Mouse (Mus musculus): Measurements from ENCODE around the gene Bcl2l2. TPM values are rescaled to one million over a fixed set of nuclear protein-coding genes. Genes with fewer than 3 reads are reported as not detected.

Gene Bcl2l2
- total and polyA plus RNA-seq, 3 experiments, result 12.5 to 18.8 TPM; not detected in 1

Other genes with a start within 250 kb of the Bcl2l2 start
- not detected in 2 replicates for gene Gm17606, start 242.4 kb upstream of the Bcl2l2 start, total RNA-seq (2012; rRNA removed)
- gene Gm17606, start 242.4 kb upstream of the Bcl2l2 start, polyA plus RNA-seq (2012; ENCODE audit: insufficient read depth in 1 of 2, insufficient read length in 2 of 2, low read depth in 1 of 2, low replicate concordance in 2 of 2, missing spikeins in 1 of 2), result under 1 TPM in 1 of 2 experiments, not detected in 1; 0.99 TPM
- gene Cdh24, start 242.0 kb upstream of the Bcl2l2 start, total RNA-seq (2012; rRNA removed), result 0.89 and 0.92 TPM in 2 replicates
- gene Cdh24, start 242.0 kb upstream of the Bcl2l2 start, polyA plus RNA-seq (2012; ENCODE audit: insufficient read depth in 1 of 2, insufficient read length in 2 of 2, low read depth in 1 of 2, low replicate concordance in 2 of 2, missing spikeins in 1 of 2), result 1 to 10 TPM in 1 of 2 experiments, not detected in 1; 5.8 TPM
- 44.2 and 47.0 TPM in 2 replicates for gene 1700123O20Rik, start 197.2 kb upstream of the Bcl2l2 start, total RNA-seq (2012; rRNA removed)
- 10 to 100 TPM in 1 of 2 experiments, not detected in 1; 72.8 TPM for gene 1700123O20Rik, start 197.2 kb upstream of the Bcl2l2 start, polyA plus RNA-seq (2012; ENCODE audit: insufficient read depth in 1 of 2, insufficient read length in 2 of 2, low read depth in 1 of 2, low replicate concordance in 2 of 2, missing spikeins in 1 of 2)
- 110 and 115 TPM in 2 replicates for gene Acin1, start 196.4 kb upstream of the Bcl2l2 start, total RNA-seq (2012; rRNA removed)
- gene Acin1, start 196.4 kb upstream of the Bcl2l2 start, polyA plus RNA-seq (2012; ENCODE audit: insufficient read depth in 1 of 2, insufficient read length in 2 of 2, low read depth in 1 of 2, low replicate concordance in 2 of 2, missing spikeins in 1 of 2), result 100 to 1,000 TPM; 103 to 248 TPM
- gene Gm29776, start 184.5 kb upstream of the Bcl2l2 start, total RNA-seq (2012; rRNA removed), result not detected in 2 replicates
- not detected for gene Gm29776, start 184.5 kb upstream of the Bcl2l2 start, polyA plus RNA-seq (2012; ENCODE audit: insufficient read depth in 1 of 2, insufficient read length in 2 of 2, low read depth in 1 of 2, low replicate concordance in 2 of 2, missing spikeins in 1 of 2)
- not detected in 2 replicates for gene Cebpe, start 171.2 kb upstream of the Bcl2l2 start, total RNA-seq (2012; rRNA removed)
- gene Cebpe, start 171.2 kb upstream of the Bcl2l2 start, polyA plus RNA-seq (2012; ENCODE audit: insufficient read depth in 1 of 2, insufficient read length in 2 of 2, low read depth in 1 of 2, low replicate concordance in 2 of 2, missing spikeins in 1 of 2), result under 1 TPM in 1 of 2 experiments, not detected in 1; 0.32 TPM
- gene Slc7a8, start 101.4 kb upstream of the Bcl2l2 start, total RNA-seq (2012; rRNA removed), result 0.07 and 0.08 TPM in 2 replicates
- under 1 TPM in 1 of 2 experiments, not detected in 1; 0.29 TPM for gene Slc7a8, start 101.4 kb upstream of the Bcl2l2 start, polyA plus RNA-seq (2012; ENCODE audit: insufficient read depth in 1 of 2, insufficient read length in 2 of 2, low read depth in 1 of 2, low replicate concordance in 2 of 2, missing spikeins in 1 of 2)
- not detected in 2 replicates for gene Rnf212b, start 69.2 kb upstream of the Bcl2l2 start, total RNA-seq (2012; rRNA removed)
- not detected for gene Rnf212b, start 69.2 kb upstream of the Bcl2l2 start, polyA plus RNA-seq (2012; ENCODE audit: insufficient read depth in 1 of 2, insufficient read length in 2 of 2, low read depth in 1 of 2, low replicate concordance in 2 of 2, missing spikeins in 1 of 2)
- gene Homez, start 12.4 kb upstream of the Bcl2l2 start, total RNA-seq (2012; rRNA removed), result 4.7 and 4.9 TPM in 2 replicates
- 1 to 10 TPM in 1 of 2 experiments, not detected in 1; 8.5 TPM for gene Homez, start 12.4 kb upstream of the Bcl2l2 start, polyA plus RNA-seq (2012; ENCODE audit: insufficient read depth in 1 of 2, insufficient read length in 2 of 2, low read depth in 1 of 2, low replicate concordance in 2 of 2, missing spikeins in 1 of 2)
- 0.56 and 0.73 TPM in 2 replicates for gene Ppp1r3e, start 5.8 kb upstream of the Bcl2l2 start, total RNA-seq (2012; rRNA removed)
- gene Ppp1r3e, start 5.8 kb upstream of the Bcl2l2 start, polyA plus RNA-seq (2012; ENCODE audit: insufficient read depth in 1 of 2, insufficient read length in 2 of 2, low read depth in 1 of 2, low replicate concordance in 2 of 2, missing spikeins in 1 of 2), result 1 to 10 TPM in 1 of 2 experiments, not detected in 1; 1.2 TPM
- gene Gm20521, start 64 bp downstream of the Bcl2l2 start, total RNA-seq (2012; rRNA removed), result 0.58 and 0.88 TPM in 2 replicates
- 1 to 10 TPM in 1 of 2 experiments, not detected in 1; 3.4 TPM for gene Gm20521, start 64 bp downstream of the Bcl2l2 start, polyA plus RNA-seq (2012; ENCODE audit: insufficient read depth in 1 of 2, insufficient read length in 2 of 2, low read depth in 1 of 2, low replicate concordance in 2 of 2, missing spikeins in 1 of 2)
- 82.3 and 85.8 TPM in 2 replicates for gene Pabpn1, start 9.1 kb downstream of the Bcl2l2 start, total RNA-seq (2012; rRNA removed)
- 100 to 1,000 TPM in 1 of 2 experiments, not detected in 1; 393 TPM for gene Pabpn1, start 9.1 kb downstream of the Bcl2l2 start, polyA plus RNA-seq (2012; ENCODE audit: insufficient read depth in 1 of 2, insufficient read length in 2 of 2, low read depth in 1 of 2, low replicate concordance in 2 of 2, missing spikeins in 1 of 2)
- gene Slc22a17, start 29.8 kb downstream of the Bcl2l2 start, total RNA-seq (2012; rRNA removed), result 0.13 and 0.31 TPM in 2 replicates
- 1 to 10 TPM in 1 of 2 experiments, not detected in 1; 1.1 TPM for gene Slc22a17, start 29.8 kb downstream of the Bcl2l2 start, polyA plus RNA-seq (2012; ENCODE audit: insufficient read depth in 1 of 2, insufficient read length in 2 of 2, low read depth in 1 of 2, low replicate concordance in 2 of 2, missing spikeins in 1 of 2)
- gene Efs, start 42.7 kb downstream of the Bcl2l2 start, total RNA-seq (2012; rRNA removed), result not detected in 2 replicates
- not detected for gene Efs, start 42.7 kb downstream of the Bcl2l2 start, polyA plus RNA-seq (2012; ENCODE audit: insufficient read depth in 1 of 2, insufficient read length in 2 of 2, low read depth in 1 of 2, low replicate concordance in 2 of 2, missing spikeins in 1 of 2)
- gene Il25, start 49.3 kb downstream of the Bcl2l2 start, total RNA-seq (2012; rRNA removed), result not detected in 2 replicates
- not detected for gene Il25, start 49.3 kb downstream of the Bcl2l2 start, polyA plus RNA-seq (2012; ENCODE audit: insufficient read depth in 1 of 2, insufficient read length in 2 of 2, low read depth in 1 of 2, low replicate concordance in 2 of 2, missing spikeins in 1 of 2)
- not detected in 2 replicates for gene Cmtm5, start 52.9 kb downstream of the Bcl2l2 start, total RNA-seq (2012; rRNA removed)
- not detected for gene Cmtm5, start 52.9 kb downstream of the Bcl2l2 start, polyA plus RNA-seq (2012; ENCODE audit: insufficient read depth in 1 of 2, insufficient read length in 2 of 2, low read depth in 1 of 2, low replicate concordance in 2 of 2, missing spikeins in 1 of 2)
- gene Myh6, start 83.5 kb downstream of the Bcl2l2 start, total RNA-seq (2012; rRNA removed), result not detected in 2 replicates
- gene Myh6, start 83.5 kb downstream of the Bcl2l2 start, polyA plus RNA-seq (2012; ENCODE audit: insufficient read depth in 1 of 2, insufficient read length in 2 of 2, low read depth in 1 of 2, low replicate concordance in 2 of 2, missing spikeins in 1 of 2), result not detected
- not detected in 2 replicates for gene Gm17428, start 93.6 kb downstream of the Bcl2l2 start, total RNA-seq (2012; rRNA removed)
- gene Gm17428, start 93.6 kb downstream of the Bcl2l2 start, polyA plus RNA-seq (2012; ENCODE audit: insufficient read depth in 1 of 2, insufficient read length in 2 of 2, low read depth in 1 of 2, low replicate concordance in 2 of 2, missing spikeins in 1 of 2), result not detected
- not detected in 2 replicates for gene Myh7, start 111.2 kb downstream of the Bcl2l2 start, total RNA-seq (2012; rRNA removed)
- gene Myh7, start 111.2 kb downstream of the Bcl2l2 start, polyA plus RNA-seq (2012; ENCODE audit: insufficient read depth in 1 of 2, insufficient read length in 2 of 2, low read depth in 1 of 2, low replicate concordance in 2 of 2, missing spikeins in 1 of 2), result not detected
- 138 and 148 TPM in 2 replicates for gene Ngdn, start 132.1 kb downstream of the Bcl2l2 start, total RNA-seq (2012; rRNA removed)
- 100 to 1,000 TPM in 1 of 2 experiments, not detected in 1; 140 TPM for gene Ngdn, start 132.1 kb downstream of the Bcl2l2 start, polyA plus RNA-seq (2012; ENCODE audit: insufficient read depth in 1 of 2, insufficient read length in 2 of 2, low read depth in 1 of 2, low replicate concordance in 2 of 2, missing spikeins in 1 of 2)
- gene Zfhx2, start 208.9 kb downstream of the Bcl2l2 start, total RNA-seq (2012; rRNA removed), result 0.42 TPM in 2 replicates
- 1 to 10 TPM in 1 of 2 experiments, not detected in 1; 3.2 TPM for gene Zfhx2, start 208.9 kb downstream of the Bcl2l2 start, polyA plus RNA-seq (2012; ENCODE audit: insufficient read depth in 1 of 2, insufficient read length in 2 of 2, low read depth in 1 of 2, low replicate concordance in 2 of 2, missing spikeins in 1 of 2)
- gene Thtpa, start 211.4 kb downstream of the Bcl2l2 start, total RNA-seq (2012; rRNA removed), result 8.7 and 9.0 TPM in 2 replicates
- gene Thtpa, start 211.4 kb downstream of the Bcl2l2 start, polyA plus RNA-seq (2012; ENCODE audit: insufficient read depth in 1 of 2, insufficient read length in 2 of 2, low read depth in 1 of 2, low replicate concordance in 2 of 2, missing spikeins in 1 of 2), result 10 to 100 TPM in 1 of 2 experiments, not detected in 1; 13.2 TPM
- 12.5 and 12.6 TPM in 2 replicates for gene Ap1g2, start 223.2 kb downstream of the Bcl2l2 start, total RNA-seq (2012; rRNA removed)
- 10 to 100 TPM in 1 of 2 experiments, not detected in 1; 47.9 TPM for gene Ap1g2, start 223.2 kb downstream of the Bcl2l2 start, polyA plus RNA-seq (2012; ENCODE audit: insufficient read depth in 1 of 2, insufficient read length in 2 of 2, low read depth in 1 of 2, low replicate concordance in 2 of 2, missing spikeins in 1 of 2)
- gene Jph4, start 233.6 kb downstream of the Bcl2l2 start, total RNA-seq (2012; rRNA removed), result not detected in 2 replicates
- not detected for gene Jph4, start 233.6 kb downstream of the Bcl2l2 start, polyA plus RNA-seq (2012; ENCODE audit: insufficient read depth in 1 of 2, insufficient read length in 2 of 2, low read depth in 1 of 2, low replicate concordance in 2 of 2, missing spikeins in 1 of 2)